Mouse (Mus musculus): ENCODE measurements around the gene Cav3.

DNA sequence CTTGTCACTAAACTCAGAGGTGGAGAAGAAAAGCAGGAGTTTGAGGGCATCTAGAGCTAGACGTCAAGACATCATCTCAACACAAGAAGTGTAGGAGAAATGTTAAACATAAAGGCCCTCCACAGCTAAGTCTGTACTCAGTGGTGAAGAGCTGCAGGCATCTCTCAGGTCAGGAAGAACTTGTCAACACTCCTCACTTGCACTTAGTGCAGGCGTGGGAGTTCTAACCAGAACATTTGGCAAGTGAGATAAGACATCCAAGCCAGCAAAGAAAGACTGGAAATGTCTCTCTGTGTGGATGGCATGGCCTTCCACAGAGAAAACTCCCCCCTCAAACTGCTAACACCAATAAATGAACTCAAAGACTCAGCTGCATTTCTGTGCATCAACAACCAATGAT, 48.3 kb downstream of the Cav3 start:
- TF ChIP-seq GATA1 (IDR thresholded peaks at IDR 0.05; ENCODE audit: borderline replicate concordance, low read length) = no peak
- TF ChIP-seq FLI1 (IDR thresholded peaks at IDR 0.05; ENCODE audit: low read length) = no peak

Measured in megakaryocyte, embryonic 14.5 days (primary cell).